Mouse (Mus musculus) heart, embryonic 13.5 days (tissue): ENCODE data around the gene Galnt10. TPM values are rescaled to one million over a fixed set of nuclear protein-coding genes. Genes with fewer than 3 reads are reported as not detected.

Experiments used
- ATAC-seq: fragments of 200-750 bp; cut with Nextera tagmentation; 2 replicates; pipeline ENCODE4 v1.8.0; 2017; ENCODE audit warnings: moderate TSS enrichment; ENCODE audit not compliant: insufficient number of reproducible peaks, low FRiP score, low TSS enrichment; ENCODE audit errors: extremely low read depth
- H3K27ac ChIP-seq: fragments of 300-500 bp; sonication (generic); replicated peaks from 2 replicates; pipeline ENCODE4 v1.5.1; 2015; ENCODE audit warnings: moderate library complexity, mild to moderate bottlenecking, inconsistent platforms
- H3K27me3 ChIP-seq: fragments of 300-500 bp; sonication (generic); replicated peaks from 2 replicates; pipeline ENCODE4 v1.6.1; 2015; ENCODE audit warnings: mild to moderate bottlenecking, inconsistent platforms
- H3K36me3 ChIP-seq: fragments of 300-500 bp; sonication (generic); 2 replicates; pipeline ENCODE4 v1.6.1; 2015; ENCODE audit warnings: mild to moderate bottlenecking, inconsistent platforms
- H3K4me1 ChIP-seq: fragments of 300-500 bp; sonication (generic); 2 replicates; pipeline ENCODE4 v1.6.1; 2015; ENCODE audit warnings: inconsistent platforms
- H3K4me2 ChIP-seq: fragments of 300-500 bp; sonication (generic); 2 replicates; pipeline ENCODE4 v1.6.1; 2015; ENCODE audit warnings: inconsistent platforms, mild to moderate bottlenecking, moderate library complexity
- H3K4me3 ChIP-seq: fragments of 300-500 bp; sonication (generic); 2 replicates; pipeline ENCODE4 v1.5.1; 2015; ENCODE audit warnings: moderate library complexity, mild to moderate bottlenecking, inconsistent platforms
- H3K9ac ChIP-seq: fragments of 300-500 bp; sonication (generic); 2 replicates; pipeline ENCODE4 v1.6.1; 2015; ENCODE audit warnings: inconsistent platforms, mild to moderate bottlenecking, moderate library complexity
- H3K9me3 ChIP-seq: fragments of 300-500 bp; sonication (generic); 2 replicates; pipeline ENCODE4 v1.6.1; 2016; ENCODE audit warnings: inconsistent platforms
- WGBS: fragments of 180-500 bp; shearing (Covaris S2); methylation state at CpG from one replicate; pipeline ENCODE4 v1.1.7; 2015; ENCODE audit warnings: mixed read lengths; 5-methylcytosine and 5-hydroxymethylcytosine counted together
- polyA plus RNA-seq: library from polyadenylated mRNA; unstranded; fragments of >200 nt; fragmentation: Nextera tagmentation; extraction: Ambion mirVana; gene quantifications from 2 replicates; pipeline ENCODE4 v1.2.1, GENCODE M21; 2015

The Galnt10 gene
- polyA plus RNA-seq, 1 experiment from 2014 or later, result 11.4 TPM

- Histone ChIP-seq H3K36me3 (peaks cover 13% of the 10 kb centered on the region), H3K27ac (no peak overlapping the region), H3K9me3 (no peaks in the 10 kb centered on the region), H3K4me3 (no peak overlapping the region), H3K27me3 (no peaks in the 10 kb centered on the region), H3K4me2 (no peak overlapping the region), H3K9ac (no peak overlapping the region), H3K4me1 (no peaks in the 10 kb centered on the region)
- ATAC-seq, result no peak
- WGBS, result 66% methylated on average over 10 of the region's 10 CpGs
Measured at GRCm38 (mm10) chr11:57732410-57733281, 87.4 kb downstream of the Galnt10 start.

- Histone ChIP-seq H3K36me3 (no peaks in the 10 kb centered on the region), H3K27me3 (no peaks in the 10 kb centered on the region), H3K9ac (no peak overlapping the region), H3K9me3 (no peaks in the 10 kb centered on the region), H3K4me1 (peaks cover 26% of the 10 kb centered on the region), H3K4me2 (no peak overlapping the region), H3K4me3 (no peak overlapping the region), H3K27ac (no peak overlapping the region)
- no peak for ATAC-seq
- 84% methylated on average over 19 of the region's 19 CpGs for WGBS
Measured at GRCm38 (mm10) chr11:57747294-57748080, 102.2 kb downstream of the Galnt10 start.

GRCm38 (mm10) chr11:57753538-57754203 lies 108.4 kb downstream of the Galnt10 start:
- no peaks in the 10 kb centered on the region for H3K9me3 ChIP-seq
- H3K27ac ChIP-seq, result no peak overlapping the region
- no peak for ATAC-seq
- no peaks in the 10 kb centered on the region for H3K27me3 ChIP-seq
- WGBS, result 50% methylated on average over 14 of the region's 14 CpGs
- peaks cover 41% of the 10 kb centered on the region for H3K4me1 ChIP-seq
- no peak overlapping the region for H3K4me2 ChIP-seq
- no peaks in the 10 kb centered on the region for H3K36me3 ChIP-seq
- no peak overlapping the region for H3K9ac ChIP-seq
- no peak overlapping the region for H3K4me3 ChIP-seq

- WGBS, result 74% methylated on average over 9 of the region's 9 CpGs
- no peak for ATAC-seq
- no peak overlapping the region for H3K4me3 ChIP-seq
- H3K9me3 ChIP-seq, result peaks cover 6% of the 10 kb centered on the region; the same call in 1 of the 2 replicates
- H3K4me1 ChIP-seq, result peaks cover 4% of the 10 kb centered on the region
- no peak overlapping the region for H3K27ac ChIP-seq
- no peak overlapping the region for H3K9ac ChIP-seq
- H3K4me2 ChIP-seq, result no peak overlapping the region
- H3K27me3 ChIP-seq, result no peaks in the 10 kb centered on the region
- peaks cover 8% of the 10 kb centered on the region for H3K36me3 ChIP-seq
Measured at GRCm38 (mm10) chr11:57758621-57759020, 113.4 kb downstream of the Galnt10 start.

- Histone ChIP-seq H3K4me2 (no peak overlapping the region), H3K4me1 (no peaks in the 10 kb centered on the region; the same call in 1 of the 2 replicates), H3K36me3 (peaks cover 12% of the 10 kb centered on the region), H3K27ac (no peak overlapping the region), H3K27me3 (no peaks in the 10 kb centered on the region), H3K9me3 (peaks cover 6% of the 10 kb centered on the region; the same call in 1 of the 2 replicates), H3K9ac (0 out of 2 replicates have a peak overlapping the region, but pooled peaks have one; percentile 25), H3K4me3 (no peak overlapping the region)
- 37% methylated on average over 14 of the region's 14 CpGs for WGBS
- ATAC-seq, result no peak
Measured at GRCm38 (mm10) chr11:57760509-57761058, 115.3 kb downstream of the Galnt10 start.

- Histone ChIP-seq H3K9ac (no peak overlapping the region), H3K9me3 (peaks cover 6% of the 10 kb centered on the region; the same call in 1 of the 2 replicates), H3K36me3 (peaks cover 16% of the 10 kb centered on the region), H3K27me3 (no peaks in the 10 kb centered on the region), H3K4me3 (no peak overlapping the region), H3K4me2 (no peak overlapping the region), H3K27ac (no peak overlapping the region), H3K4me1 (no peaks in the 10 kb centered on the region; the same call in 1 of the 2 replicates)
- WGBS, result 95% methylated on average over 4 of the region's 4 CpGs
- no peak for ATAC-seq
Measured at GRCm38 (mm10) chr11:57761347-57761746, 116.1 kb downstream of the Galnt10 start.

GRCm38 (mm10) chr11:57764124-57764523 lies 118.9 kb downstream of the Galnt10 start:
- 82% methylated on average over 3 of the region's 3 CpGs for WGBS
- peaks cover 6% of the 10 kb centered on the region; the same call in 1 of the 2 replicates for H3K9me3 ChIP-seq
- H3K4me1 ChIP-seq, result peaks cover 3% of the 10 kb centered on the region; the same call in 1 of the 2 replicates
- H3K9ac ChIP-seq, result no peak overlapping the region
- H3K27ac ChIP-seq, result no peak overlapping the region
- no peak overlapping the region for H3K4me2 ChIP-seq
- ATAC-seq, result no peak
- H3K27me3 ChIP-seq, result no peaks in the 10 kb centered on the region; the same call in 1 of the 2 replicates
- H3K4me3 ChIP-seq, result no peak overlapping the region
- H3K36me3 ChIP-seq, result peaks cover 16% of the 10 kb centered on the region

GRCm38 (mm10) chr11:57766617-57767016 lies 121.4 kb downstream of the Galnt10 start:
- H3K4me3 ChIP-seq, result no peak overlapping the region
- no peak overlapping the region for H3K9ac ChIP-seq
- H3K4me1 ChIP-seq, result peaks cover 3% of the 10 kb centered on the region; the same call in 1 of the 2 replicates
- H3K4me2 ChIP-seq, result no peak overlapping the region
- H3K27me3 ChIP-seq, result no peaks in the 10 kb centered on the region; the same call in 1 of the 2 replicates
- H3K36me3 ChIP-seq, result peaks cover 26% of the 10 kb centered on the region
- no peak for ATAC-seq
- WGBS, result 82% methylated on average over 12 of the region's 12 CpGs
- H3K27ac ChIP-seq, result no peak overlapping the region
- H3K9me3 ChIP-seq, result peaks cover 6% of the 10 kb centered on the region; the same call in 1 of the 2 replicates

GRCm38 (mm10) chr11:57767171-57767570 lies 121.9 kb downstream of the Galnt10 start:
- no peaks in the 10 kb centered on the region; the same call in none of the 2 replicates for H3K27me3 ChIP-seq
- no peak overlapping the region for H3K4me3 ChIP-seq
- no peak overlapping the region for H3K9ac ChIP-seq
- H3K4me1 ChIP-seq, result peaks cover 3% of the 10 kb centered on the region; the same call in 1 of the 2 replicates
- peaks cover 27% of the 10 kb centered on the region for H3K36me3 ChIP-seq
- 65% methylated on average over 6 of the region's 6 CpGs for WGBS
- ATAC-seq, result no peak
- peaks cover 6% of the 10 kb centered on the region; the same call in 1 of the 2 replicates for H3K9me3 ChIP-seq
- no peak overlapping the region for H3K4me2 ChIP-seq
- no peak overlapping the region for H3K27ac ChIP-seq

GRCm38 (mm10) chr11:57770776-57771175 lies 125.5 kb downstream of the Galnt10 start:
- Histone ChIP-seq H3K27me3 (no peaks in the 10 kb centered on the region; the same call in none of the 2 replicates), H3K9me3 (no peaks in the 10 kb centered on the region), H3K27ac (no peak overlapping the region), H3K4me2 (no peak overlapping the region), H3K36me3 (peaks cover 19% of the 10 kb centered on the region; the same call in 1 of the 2 replicates), H3K4me3 (no peak overlapping the region), H3K9ac (no peak overlapping the region), H3K4me1 (peaks cover 17% of the 10 kb centered on the region)
- WGBS, result 83% methylated on average over 5 of the region's 5 CpGs
- no peak for ATAC-seq
